Mouse (Mus musculus) cerebellum, postnatal 10 days (tissue): ENCODE data around the gene Gm4064.
"Not testable (repeated sequence)": the region's sequence is repeated elsewhere in the genome, so short reads cannot be mapped to it uniquely, and the experiment has no call there.

Experiments used
- DNase-seq, 2 experiments: peaks; one replicate each; pipeline ENCODE4 v3.0.0; 2021; ENCODE audit warnings: mixed read lengths in 2 of 2

Gene Gm4064

DNA sequence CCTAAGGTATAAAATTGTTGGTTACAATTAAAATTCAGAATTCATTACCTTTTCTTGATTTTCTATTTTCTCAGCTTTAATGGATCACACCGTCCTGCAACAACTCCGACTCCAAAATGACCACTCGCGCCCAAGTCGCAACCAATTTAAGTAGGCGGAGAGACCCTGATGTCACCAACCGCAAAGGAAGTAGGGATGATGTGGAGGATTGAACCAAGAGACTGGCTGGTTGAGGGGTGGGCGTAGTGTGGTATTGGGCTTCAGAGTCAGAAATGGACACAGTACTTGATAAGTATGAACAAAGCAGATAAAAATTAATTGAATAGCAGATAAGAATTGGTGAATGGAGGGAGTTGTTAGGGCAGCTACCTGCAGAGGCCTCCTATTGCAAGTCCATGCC lies at the start of gene Gm4064:
Gene Gm4064 (minus strand): TSS at position 101 of the 400 bp plus-strand sequence.
- not testable (repeated sequence) for DNase-seq

DNA sequence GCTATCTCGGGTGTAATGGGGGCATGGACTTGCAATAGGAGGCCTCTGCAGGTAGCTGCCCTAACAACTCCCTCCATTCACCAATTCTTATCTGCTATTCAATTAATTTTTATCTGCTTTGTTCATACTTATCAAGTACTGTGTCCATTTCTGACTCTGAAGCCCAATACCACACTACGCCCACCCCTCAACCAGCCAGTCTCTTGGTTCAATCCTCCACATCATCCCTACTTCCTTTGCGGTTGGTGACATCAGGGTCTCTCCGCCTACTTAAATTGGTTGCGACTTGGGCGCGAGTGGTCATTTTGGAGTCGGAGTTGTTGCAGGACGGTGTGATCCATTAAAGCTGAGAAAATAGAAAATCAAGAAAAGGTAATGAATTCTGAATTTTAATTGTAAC lies 34.4 kb upstream of the Gm4064 start, which contains the start of the genes Rbmy and Gm10256:
Gene Rbmy (plus strand): TSS at position 301 of the 400 bp plus-strand sequence.
Gene Gm10256 (plus strand): TSS at position 320 of the 400 bp plus-strand sequence.
- not testable (repeated sequence) for DNase-seq
